Mouse (Mus musculus): ENCODE data around the gene Agpat4. TPM values are rescaled to one million over a fixed set of nuclear protein-coding genes. Genes with fewer than 3 reads are reported as not detected.

Agpat4 gene
- polyA plus RNA-seq, 1 experiment = 11.5 TPM

- Histone ChIP-seq H3K36me3 (ENCODE audit: control insufficient read depth, insufficient read depth, low read length) (no peaks in the 10 kb centered on the region), H3K27me3 (ENCODE audit: control insufficient read depth, insufficient read depth, low read length) (no peaks in the 10 kb centered on the region), H3K4me1 (replicated peaks; ENCODE audit: control insufficient read depth, insufficient read depth, low read length) (no peaks in the 10 kb centered on the region), H3K4me3 (ENCODE audit: control insufficient read depth, insufficient read depth, low read length) (no peak overlapping the region), H3K27ac (ENCODE audit: control insufficient read depth, insufficient read depth, low read length) (no peak overlapping the region)
- no peak for TF ChIP-seq POLR2A (IDR thresholded peaks at IDR 0.05; ENCODE audit: control insufficient read depth, extremely low read depth, insufficient read depth, low read length, poor library complexity)
- no peak for TF ChIP-seq CTCF (IDR thresholded peaks at IDR 0.05; ENCODE audit: borderline replicate concordance, control insufficient read depth, extremely low read depth, insufficient read depth, low read length, poor library complexity)
- WGBS = 80% methylated on average over 5 of the region's 5 CpGs
- DNase-seq = no peak
These were observed 27.7 kb downstream of the Agpat4 start for GRCm38 (mm10) chr17:12146132-12146681.

- DNase-seq = no peak
- no peak overlapping the region for H3K27ac ChIP-seq (ENCODE audit: control insufficient read depth, insufficient read depth, low read length)
- H3K27me3 ChIP-seq (ENCODE audit: control insufficient read depth, insufficient read depth, low read length) = no peaks in the 10 kb centered on the region
- H3K4me3 ChIP-seq (ENCODE audit: control insufficient read depth, insufficient read depth, low read length) = no peak overlapping the region
- no peak for TF ChIP-seq POLR2A (IDR thresholded peaks at IDR 0.05; ENCODE audit: control insufficient read depth, extremely low read depth, insufficient read depth, low read length, poor library complexity)
- TF ChIP-seq CTCF (IDR thresholded peaks at IDR 0.05; ENCODE audit: borderline replicate concordance, control insufficient read depth, extremely low read depth, insufficient read depth, low read length, poor library complexity) = no peak
- H3K36me3 ChIP-seq (ENCODE audit: control insufficient read depth, insufficient read depth, low read length) = no peaks in the 10 kb centered on the region
- WGBS = 95% methylated on average over 4 of the region's 4 CpGs
- H3K4me1 ChIP-seq (replicated peaks; ENCODE audit: control insufficient read depth, insufficient read depth, low read length) = no peaks in the 10 kb centered on the region
These were observed 29.3 kb downstream of the Agpat4 start for GRCm38 (mm10) chr17:12147830-12148229.

GRCm38 (mm10) chr17:12149232-12149861 is 30.8 kb downstream of the Agpat4 start:
- 97% methylated on average over 6 of the region's 6 CpGs for WGBS
- no peaks in the 10 kb centered on the region for H3K27me3 ChIP-seq (ENCODE audit: control insufficient read depth, insufficient read depth, low read length)
- H3K36me3 ChIP-seq (ENCODE audit: control insufficient read depth, insufficient read depth, low read length) = no peaks in the 10 kb centered on the region
- no peak overlapping the region for H3K27ac ChIP-seq (ENCODE audit: control insufficient read depth, insufficient read depth, low read length)
- TF ChIP-seq CTCF (IDR thresholded peaks at IDR 0.05; ENCODE audit: borderline replicate concordance, control insufficient read depth, extremely low read depth, insufficient read depth, low read length, poor library complexity) (no peak), POLR2A (IDR thresholded peaks at IDR 0.05; ENCODE audit: control insufficient read depth, extremely low read depth, insufficient read depth, low read length, poor library complexity) (no peak)
- DNase-seq = no peak
- H3K4me1 ChIP-seq (replicated peaks; ENCODE audit: control insufficient read depth, insufficient read depth, low read length) = no peaks in the 10 kb centered on the region
- no peak overlapping the region for H3K4me3 ChIP-seq (ENCODE audit: control insufficient read depth, insufficient read depth, low read length)

GRCm38 (mm10) chr17:12150970-12151369 is 32.5 kb downstream of the Agpat4 start:
- H3K36me3 ChIP-seq (ENCODE audit: control insufficient read depth, insufficient read depth, low read length) = no peaks in the 10 kb centered on the region
- WGBS = 98% methylated on average over 2 of the region's 2 CpGs
- H3K27ac ChIP-seq (ENCODE audit: control insufficient read depth, insufficient read depth, low read length) = no peak overlapping the region
- H3K27me3 ChIP-seq (ENCODE audit: control insufficient read depth, insufficient read depth, low read length) = no peaks in the 10 kb centered on the region
- H3K4me1 ChIP-seq (replicated peaks; ENCODE audit: control insufficient read depth, insufficient read depth, low read length) = no peaks in the 10 kb centered on the region
- TF ChIP-seq CTCF (IDR thresholded peaks at IDR 0.05; ENCODE audit: borderline replicate concordance, control insufficient read depth, extremely low read depth, insufficient read depth, low read length, poor library complexity) (no peak), POLR2A (IDR thresholded peaks at IDR 0.05; ENCODE audit: control insufficient read depth, extremely low read depth, insufficient read depth, low read length, poor library complexity) (no peak)
- no peak for DNase-seq
- H3K4me3 ChIP-seq (ENCODE audit: control insufficient read depth, insufficient read depth, low read length) = no peak overlapping the region

GRCm38 (mm10) chr17:12154260-12154659 is 35.8 kb downstream of the Agpat4 start:
- no peak overlapping the region for H3K27ac ChIP-seq (ENCODE audit: control insufficient read depth, insufficient read depth, low read length)
- H3K4me1 ChIP-seq (replicated peaks; ENCODE audit: control insufficient read depth, insufficient read depth, low read length) = no peaks in the 10 kb centered on the region
- no peak for DNase-seq
- no peaks in the 10 kb centered on the region for H3K27me3 ChIP-seq (ENCODE audit: control insufficient read depth, insufficient read depth, low read length)
- TF ChIP-seq CTCF (IDR thresholded peaks at IDR 0.05; ENCODE audit: borderline replicate concordance, control insufficient read depth, extremely low read depth, insufficient read depth, low read length, poor library complexity) = no peak
- TF ChIP-seq POLR2A (IDR thresholded peaks at IDR 0.05; ENCODE audit: control insufficient read depth, extremely low read depth, insufficient read depth, low read length, poor library complexity) = no peak
- H3K4me3 ChIP-seq (ENCODE audit: control insufficient read depth, insufficient read depth, low read length) = no peak overlapping the region
- WGBS = 39% methylated on average over 2 of the region's 2 CpGs
- no peaks in the 10 kb centered on the region for H3K36me3 ChIP-seq (ENCODE audit: control insufficient read depth, insufficient read depth, low read length)

- no peak overlapping the region for H3K27ac ChIP-seq (ENCODE audit: control insufficient read depth, insufficient read depth, low read length)
- H3K36me3 ChIP-seq (ENCODE audit: control insufficient read depth, insufficient read depth, low read length) = no peaks in the 10 kb centered on the region
- H3K27me3 ChIP-seq (ENCODE audit: control insufficient read depth, insufficient read depth, low read length) = no peaks in the 10 kb centered on the region
- no peak for TF ChIP-seq CTCF (IDR thresholded peaks at IDR 0.05; ENCODE audit: borderline replicate concordance, control insufficient read depth, extremely low read depth, insufficient read depth, low read length, poor library complexity)
- no peak for TF ChIP-seq POLR2A (IDR thresholded peaks at IDR 0.05; ENCODE audit: control insufficient read depth, extremely low read depth, insufficient read depth, low read length, poor library complexity)
- no peak for DNase-seq
- 93% methylated on average over 6 of the region's 6 CpGs for WGBS
- H3K4me3 ChIP-seq (ENCODE audit: control insufficient read depth, insufficient read depth, low read length) = no peak overlapping the region
- no peaks in the 10 kb centered on the region for H3K4me1 ChIP-seq (replicated peaks; ENCODE audit: control insufficient read depth, insufficient read depth, low read length)
These were observed 36.7 kb downstream of the Agpat4 start for GRCm38 (mm10) chr17:12155236-12155635.
